Mouse (Mus musculus) heart, embryonic 10.5 days (tissue): Measurements from ENCODE around the gene Svs2. TPM values are rescaled to one million over a fixed set of nuclear protein-coding genes. Genes with fewer than 3 reads are reported as not detected.

ENCODE experiments used
- DNase-seq: peaks from one replicate; pipeline ENCODE4 v3.0.0-alpha.2; 2017; ENCODE audit warnings: low spot score
- H3K27ac ChIP-seq: fragments of 300-500 bp; sonication (generic); 2 replicates; pipeline ENCODE4 v1.5.1; 2016; ENCODE audit warnings: mild to moderate bottlenecking
- H3K27me3 ChIP-seq: fragments of 300-500 bp; sonication (generic); 2 replicates; pipeline ENCODE4 v1.6.1; 2016; ENCODE audit warnings: mild to moderate bottlenecking; ENCODE audit not compliant: poor library complexity, insufficient read depth, severe bottlenecking
- H3K36me3 ChIP-seq: fragments of 300-500 bp; sonication (generic); 2 replicates; pipeline ENCODE4 v1.6.1; 2016; ENCODE audit warnings: mild to moderate bottlenecking, moderate library complexity
- H3K4me1 ChIP-seq: fragments of 300-500 bp; sonication (generic); 2 replicates; pipeline ENCODE4 v1.6.1; 2016; ENCODE audit warnings: mild to moderate bottlenecking
- H3K4me3 ChIP-seq: fragments of 300-500 bp; sonication (generic); 2 replicates; pipeline ENCODE4 v1.5.1; 2016; ENCODE audit warnings: mild to moderate bottlenecking, moderate library complexity
- H3K9me3 ChIP-seq: fragments of 300-500 bp; sonication (generic); 2 replicates; pipeline ENCODE4 v1.6.1; 2016; ENCODE audit warnings: mild to moderate bottlenecking, moderate library complexity
- WGBS: fragments of 180-500 bp; shearing (Covaris S2); methylation state at CpG from one replicate; pipeline ENCODE4 v1.1.7; 2016; 5-methylcytosine and 5-hydroxymethylcytosine counted together
- polyA plus RNA-seq: library from polyadenylated mRNA; unstranded; fragments of >200 nt; fragmentation: Nextera tagmentation; extraction: Ambion mirVana; gene quantifications from 2 replicates; pipeline ENCODE4 v1.2.1, GENCODE M21; 2016

The Svs2 gene
- polyA plus RNA-seq, 1 experiment from 2014 or later: not detected

DNA sequence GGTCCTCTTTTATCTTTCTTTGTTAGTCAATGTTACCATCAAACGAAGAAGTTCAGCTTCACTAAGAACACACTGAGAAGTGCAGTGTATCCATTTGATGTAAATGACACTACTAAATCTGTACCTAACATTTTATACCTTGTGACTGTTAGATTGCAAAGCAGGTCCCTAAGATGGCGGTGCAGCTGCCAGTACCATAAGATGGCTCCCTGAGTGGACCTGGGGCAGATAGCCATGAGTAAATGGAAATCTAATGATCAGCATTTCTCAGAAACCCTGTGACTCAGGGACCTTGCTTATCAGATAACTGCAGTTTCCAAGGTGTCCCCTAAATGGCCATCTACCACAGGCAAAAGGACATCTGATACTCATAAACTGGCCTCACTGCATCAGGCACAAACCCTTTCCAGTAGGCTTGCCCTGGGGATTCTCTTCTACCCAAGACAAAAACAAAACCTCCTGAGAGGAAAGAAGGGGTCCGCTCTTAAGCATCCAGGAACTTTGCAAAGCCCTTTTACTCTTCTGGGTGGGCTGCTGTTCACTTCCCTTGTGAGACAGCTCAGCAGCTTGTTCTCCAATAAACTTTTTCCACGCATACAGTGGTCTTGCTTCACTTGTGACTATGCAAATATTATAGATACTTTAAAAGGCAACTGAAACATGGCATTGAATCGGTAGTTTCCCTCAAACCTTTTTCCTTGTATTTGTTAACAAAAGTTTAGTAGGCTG lies 42.1 kb downstream of the Svs2 start:
- Histone ChIP-seq H3K27me3 (no peaks in the 10 kb centered on the region), H3K4me1 (no peaks in the 10 kb centered on the region), H3K36me3 (no peaks in the 10 kb centered on the region), H3K4me3 (no peak overlapping the region), H3K27ac (no peak overlapping the region), H3K9me3 (no peaks in the 10 kb centered on the region)
- 81% methylated on average over 5 of the region's 5 CpGs for WGBS
- DNase-seq: peak; percentile 62

DNA sequence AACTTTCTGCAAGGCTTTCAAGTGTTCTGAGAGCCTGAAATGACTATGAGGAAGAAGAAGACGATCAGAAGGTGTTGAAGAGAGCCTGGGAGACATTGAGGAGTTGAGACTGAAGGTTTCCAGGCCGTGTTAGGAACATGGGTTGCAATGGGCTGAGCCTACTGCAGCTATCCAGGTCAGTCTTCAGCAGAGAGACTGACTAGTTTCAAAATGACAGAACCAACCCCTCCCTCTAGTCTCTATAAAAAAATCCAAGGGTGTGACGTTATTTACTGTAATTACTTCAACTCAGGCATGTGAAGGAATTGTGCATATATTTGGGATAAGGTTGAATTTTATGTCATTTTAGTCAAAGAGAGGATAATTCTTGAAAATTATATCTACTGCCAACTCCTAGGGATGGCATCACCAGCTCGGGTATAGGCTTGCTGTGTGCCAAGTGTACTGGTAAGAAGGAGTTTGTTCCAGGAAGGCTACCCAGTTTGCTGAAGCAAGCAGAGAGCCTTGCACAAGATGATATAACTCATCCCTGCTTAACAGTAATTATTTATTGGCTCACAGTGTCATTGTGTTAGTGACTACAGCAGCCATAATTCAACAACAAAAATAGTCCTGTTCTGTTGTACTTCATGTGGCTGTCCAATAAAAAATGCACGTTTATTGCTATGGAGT lies 43.2 kb downstream of the Svs2 start:
- Histone ChIP-seq H3K4me3 (no peak overlapping the region), H3K27me3 (no peaks in the 10 kb centered on the region), H3K27ac (no peak overlapping the region), H3K36me3 (no peaks in the 10 kb centered on the region), H3K4me1 (no peaks in the 10 kb centered on the region), H3K9me3 (no peaks in the 10 kb centered on the region)
- DNase-seq: peak; percentile 36
- 73% methylated on average over 5 of the region's 5 CpGs for WGBS

DNA sequence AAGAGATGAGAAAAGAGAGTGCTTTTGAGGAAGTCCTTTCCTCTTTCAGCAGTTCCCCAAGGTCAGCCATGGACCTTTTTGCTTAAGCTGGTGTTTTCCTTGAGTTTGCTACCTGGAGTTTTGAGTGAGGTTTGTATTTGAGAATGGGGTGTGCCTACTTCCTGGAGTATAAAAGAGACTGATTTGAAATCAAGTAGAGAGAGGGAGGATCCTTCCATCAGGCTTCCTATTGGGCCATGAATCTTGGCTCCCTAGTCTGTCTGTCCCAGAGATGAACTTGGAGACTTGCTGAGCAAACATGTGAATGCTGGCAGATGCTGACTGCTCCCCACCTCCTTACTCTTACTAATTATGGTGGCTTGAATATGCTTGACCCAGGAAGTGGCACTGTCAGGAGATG lies 46.0 kb downstream of the Svs2 start:
- H3K27me3 ChIP-seq: 0 out of 2 replicates have a peak, but pooled peaks cover 4% of the 10 kb centered on the region
- H3K27ac ChIP-seq: no peak overlapping the region
- H3K4me1 ChIP-seq: no peaks in the 10 kb centered on the region
- no peak overlapping the region for H3K4me3 ChIP-seq
- DNase-seq: no peak
- no peaks in the 10 kb centered on the region for H3K36me3 ChIP-seq
- no peaks in the 10 kb centered on the region for H3K9me3 ChIP-seq

DNA sequence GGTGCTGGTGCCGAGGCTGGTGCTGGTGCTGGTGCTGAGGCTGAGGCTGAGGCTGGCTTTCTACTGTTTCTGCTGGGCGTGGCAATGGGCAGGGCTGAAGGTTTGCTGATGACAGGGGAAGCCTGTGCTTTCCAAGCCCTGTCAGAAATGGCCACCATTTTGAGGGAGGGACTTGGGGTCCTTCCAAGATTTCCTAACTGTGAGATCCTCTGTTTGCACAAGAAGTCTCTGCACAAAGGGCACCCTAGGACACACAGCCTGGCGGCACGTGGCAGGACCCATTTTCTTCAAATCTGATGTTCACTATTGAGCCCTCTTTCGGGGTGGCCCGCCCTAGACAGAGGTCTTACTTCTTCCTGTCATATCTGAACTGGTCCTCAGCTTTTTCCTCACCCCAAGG lies 47.7 kb downstream of the Svs2 start, which contains the start of gene Wfdc12:
Gene Wfdc12, minus strand, starts transcription at position 33 of the 400 bp plus-strand sequence.
- 0 out of 2 replicates have a peak, but pooled peaks cover 4% of the 10 kb centered on the region for H3K27me3 ChIP-seq
- H3K4me1 ChIP-seq: no peaks in the 10 kb centered on the region
- H3K27ac ChIP-seq: no peak within 1 kb of the TSS
- WGBS: 88% methylated on average over 6 of the region's 6 CpGs
- no peaks in the 10 kb centered on the region for H3K36me3 ChIP-seq
- peak; percentile 59 for DNase-seq
- no peak within 1 kb of the TSS for H3K4me3 ChIP-seq
- no peaks in the 10 kb centered on the region for H3K9me3 ChIP-seq

DNA sequence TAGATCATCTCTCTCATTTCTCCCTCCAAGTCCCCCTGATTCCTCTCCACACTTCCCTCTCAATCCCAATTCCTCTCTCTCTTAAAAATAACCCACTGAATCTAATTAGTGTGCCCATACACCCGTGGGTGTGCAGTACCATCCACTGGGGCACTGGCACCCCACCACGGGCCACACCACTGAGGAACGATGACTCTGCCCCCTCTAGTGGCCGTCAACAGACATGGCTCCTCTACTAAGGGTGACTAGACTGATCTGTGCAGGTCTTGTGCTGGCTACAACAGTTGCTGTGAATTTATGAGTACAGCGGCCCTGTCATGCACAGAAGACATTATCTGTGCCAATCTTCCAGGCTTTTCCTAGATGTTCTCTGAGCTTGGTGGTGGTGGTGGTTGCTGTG lies 49.5 kb downstream of the Svs2 start:
- DNase-seq: peak; percentile 71

More for the DNA sequence above, 49.5 kb downstream of the Svs2 start:
- H3K36me3 ChIP-seq: no peaks in the 10 kb centered on the region
- no peaks in the 10 kb centered on the region for H3K9me3 ChIP-seq
- H3K4me1 ChIP-seq: no peaks in the 10 kb centered on the region
- WGBS: 28% methylated on average over 5 of the region's 5 CpGs
- no peak overlapping the region for H3K4me3 ChIP-seq
- H3K27ac ChIP-seq: no peak overlapping the region
- 0 out of 2 replicates have a peak, but pooled peaks cover 4% of the 10 kb centered on the region for H3K27me3 ChIP-seq

Other genes with a start within 250 kb of the Svs2 start
- gene Ywhab, start 243.5 kb downstream of the Svs2 start, polyA plus RNA-seq: 274 and 296 TPM in 2 replicates
- 0.63 and 1.1 TPM in 2 replicates for gene Pabpc1l, start 213.0 kb downstream of the Svs2 start, polyA plus RNA-seq
- 20.5 and 23.6 TPM in 2 replicates for gene Stk4, start 168.1 kb downstream of the Svs2 start, polyA plus RNA-seq
- 58.7 and 65.0 TPM in 2 replicates for gene Tomm34, start 167.3 kb downstream of the Svs2 start, polyA plus RNA-seq
- gene Kcns1, start 67.4 kb downstream of the Svs2 start, polyA plus RNA-seq: not detected in 2 replicates
- gene Wfdc5, start 55.7 kb downstream of the Svs2 start, polyA plus RNA-seq: not detected in 2 replicates
- not detected in 2 replicates for gene Wfdc12, start 47.9 kb downstream of the Svs2 start, polyA plus RNA-seq
- gene Wfdc15a, start 38.3 kb downstream of the Svs2 start, polyA plus RNA-seq: not detected in 2 replicates
- gene Wfdc15b, start 16.8 kb downstream of the Svs2 start, polyA plus RNA-seq: not detected in 2 replicates
- gene Svs3b, start 18.2 kb upstream of the Svs2 start, polyA plus RNA-seq: not detected in 2 replicates
- gene Svs4, start 40.0 kb upstream of the Svs2 start, polyA plus RNA-seq: not detected in 2 replicates
- gene Svs3a, start 50.8 kb upstream of the Svs2 start, polyA plus RNA-seq: not detected in 2 replicates
- not detected in 2 replicates for gene Svs6, start 78.3 kb upstream of the Svs2 start, polyA plus RNA-seq
- gene Svs5, start 94.3 kb upstream of the Svs2 start, polyA plus RNA-seq: not detected in 2 replicates
- 0.92 TPM in 1 of 2 replicates, not detected in the other for gene Slpi, start 150.6 kb upstream of the Svs2 start, polyA plus RNA-seq
- gene Rbpjl, start 164.7 kb upstream of the Svs2 start, polyA plus RNA-seq: 0.02 and 0.08 TPM in 2 replicates
- 0.76 and 1.2 TPM in 2 replicates for gene Matn4, start 166.7 kb upstream of the Svs2 start, polyA plus RNA-seq
- 37.3 and 37.8 TPM in 2 replicates for gene Sdc4, start 205.4 kb upstream of the Svs2 start, polyA plus RNA-seq
- gene Sys1, start 218.5 kb upstream of the Svs2 start, polyA plus RNA-seq: 41.2 and 52.5 TPM in 2 replicates
- 10.3 and 11.7 TPM in 2 replicates for gene Gm20458, start 222.5 kb upstream of the Svs2 start, polyA plus RNA-seq
- not detected in 2 replicates for gene Trp53tg5, start 235.3 kb upstream of the Svs2 start, polyA plus RNA-seq
- 7.4 and 16.5 TPM in 2 replicates for gene Dbndd2, start 247.6 kb upstream of the Svs2 start, polyA plus RNA-seq